Mouse (Mus musculus): ENCODE measurements around the gene Ppp1r14a.

The Ppp1r14a gene

DNA sequence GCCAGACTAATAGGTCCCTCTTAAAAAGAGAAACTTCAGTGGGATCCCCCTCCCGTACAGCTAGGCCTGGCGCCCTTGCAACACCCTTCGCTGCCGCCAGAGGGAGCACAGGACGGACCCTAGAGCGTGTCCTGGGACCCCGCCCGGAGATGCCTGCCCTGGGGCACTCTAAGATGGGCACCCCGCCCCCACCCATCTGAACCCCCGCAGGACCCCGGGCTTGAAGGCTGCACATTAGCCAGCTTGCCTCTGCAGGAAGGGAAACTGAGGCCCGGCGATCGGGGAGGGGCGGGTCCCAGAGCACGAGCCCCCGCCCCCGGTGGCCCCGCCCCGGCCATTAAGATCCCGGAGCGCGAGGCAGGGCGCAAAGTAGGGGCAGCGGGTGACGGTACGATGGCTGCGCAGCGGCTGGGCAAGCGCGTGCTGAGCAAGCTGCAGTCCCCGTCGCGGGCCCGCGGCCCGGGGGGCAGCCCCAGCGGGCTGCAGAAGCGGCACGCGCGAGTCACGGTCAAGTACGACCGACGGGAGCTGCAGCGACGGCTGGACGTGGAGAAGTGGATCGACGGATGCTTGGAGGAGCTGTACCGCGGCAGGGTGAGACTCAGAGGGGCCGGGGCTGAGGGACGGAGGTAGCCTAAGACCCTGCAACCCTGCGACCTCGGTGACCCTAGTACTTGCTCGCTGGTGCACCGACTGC, at the start of gene Ppp1r14a:
Ppp1r14a (plus strand) TSS at position 367 of the 697 bp plus-strand sequence.
- peak; percentile 57 to 68 for DNase-seq (ENCODE audit: low spot score in 2 of 2)

- peak in 1 of 2 experiments; percentile 35 for DNase-seq (ENCODE audit: low spot score in 2 of 2)
Observed at GRCm38 (mm10) chr7:29244732-29245416, 44.2 kb upstream of the Ppp1r14a start.

- DNase-seq (ENCODE audit: low spot score in 2 of 2): no peak
Observed at GRCm38 (mm10) chr7:29246015-29246414, 43.1 kb upstream of the Ppp1r14a start.

DNA sequence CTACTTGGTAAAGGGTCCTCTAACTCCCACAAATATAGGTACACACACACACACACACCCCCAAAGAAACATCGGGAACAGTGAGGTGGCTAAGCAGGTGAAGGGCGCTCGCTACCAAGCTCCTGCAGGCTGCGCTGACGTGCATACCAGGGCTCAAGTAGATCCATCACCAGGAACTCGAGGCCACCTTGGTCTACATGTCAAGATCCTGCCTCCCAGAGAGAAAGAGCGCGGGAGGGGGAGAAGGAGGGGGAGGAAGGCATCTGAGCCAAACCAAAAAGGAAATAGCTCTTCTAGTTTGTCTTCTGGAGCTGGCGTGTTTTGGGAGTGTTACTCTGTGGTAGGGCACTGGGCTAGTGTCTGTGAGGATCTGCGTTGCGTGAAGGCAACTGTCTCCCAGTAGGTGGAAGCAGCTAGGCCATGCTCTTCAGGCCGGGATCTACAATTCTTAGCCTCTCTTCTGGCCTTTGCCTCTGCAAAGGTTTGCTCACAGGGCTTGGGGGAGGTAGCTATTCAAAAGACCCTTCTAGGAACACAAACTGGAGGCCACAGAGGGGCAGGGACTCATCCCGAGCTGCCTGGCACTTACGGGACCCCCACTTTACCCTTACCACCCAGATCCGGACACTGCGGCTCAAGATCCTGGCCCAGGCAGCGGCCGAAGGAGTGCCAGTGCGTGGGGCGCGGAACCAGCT, 42.3 kb upstream of the Ppp1r14a start:
- no peak for DNase-seq (ENCODE audit: low spot score in 2 of 2)

GRCm38 (mm10) chr7:29247314-29247700, 41.8 kb upstream of the Ppp1r14a start:
- peak; percentile 64 to 81 for DNase-seq (ENCODE audit: low spot score in 2 of 2)

DNA sequence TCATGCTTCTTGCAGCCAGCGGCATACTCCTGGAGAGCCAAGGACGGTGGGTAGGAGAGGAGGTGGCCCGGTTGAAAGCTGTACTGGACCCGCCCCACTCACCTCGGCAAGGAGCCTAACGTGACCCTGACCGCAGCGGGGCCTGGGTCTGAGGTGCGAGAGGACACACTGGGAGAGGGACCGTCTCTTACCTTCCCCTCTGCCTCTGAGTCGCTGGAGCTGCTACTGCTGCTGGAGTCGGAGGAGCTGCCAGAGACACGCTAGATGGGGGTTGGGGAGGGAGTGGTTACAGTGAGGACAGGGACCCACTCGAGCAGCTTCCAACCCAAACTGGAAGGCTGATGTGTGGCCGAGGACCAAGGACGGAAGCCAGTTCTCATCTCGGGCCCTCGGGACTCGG, 41.4 kb upstream of the Ppp1r14a start:
- DNase-seq (ENCODE audit: low spot score in 2 of 2): no peak

GRCm38 (mm10) chr7:29248261-29248841, 40.8 kb upstream of the Ppp1r14a start, which contains the start of gene 2200002D01Rik:
Gene 2200002D01Rik, minus strand, starts transcription at chr7:29248466.
- no peak for DNase-seq (ENCODE audit: low spot score in 2 of 2)

- DNase-seq (ENCODE audit: low spot score in 2 of 2): no peak
Observed at GRCm38 (mm10) chr7:29251166-29251565, 37.9 kb upstream of the Ppp1r14a start.

DNA sequence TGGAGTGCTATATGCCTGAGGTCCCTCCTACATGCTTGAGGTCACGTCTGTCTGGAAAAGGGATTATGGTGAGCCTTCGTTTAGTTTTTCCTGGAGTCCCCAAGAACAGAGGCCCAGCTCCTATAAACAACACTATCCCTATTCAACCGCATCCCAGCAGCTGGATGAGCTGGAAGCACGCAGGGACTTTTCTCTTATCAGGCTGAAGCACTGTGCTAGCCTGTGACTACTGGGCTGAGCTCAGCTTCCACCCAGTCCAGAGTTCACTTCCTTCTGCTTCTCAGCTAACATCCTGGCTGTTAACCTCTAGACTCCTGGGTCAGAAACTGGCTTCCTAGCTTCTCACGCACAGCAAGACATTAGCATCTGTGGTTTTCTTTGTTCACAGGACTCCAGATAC, 35.3 kb upstream of the Ppp1r14a start:
- no peak for DNase-seq (ENCODE audit: low spot score in 2 of 2)

GRCm38 (mm10) chr7:29255875-29256274, 33.2 kb upstream of the Ppp1r14a start:
- no peak for DNase-seq (ENCODE audit: low spot score in 2 of 2)

GRCm38 (mm10) chr7:29257368-29257767, 31.7 kb upstream of the Ppp1r14a start:
- DNase-seq (ENCODE audit: low spot score in 2 of 2): no peak

- DNase-seq (ENCODE audit: low spot score in 2 of 2): no peak
Observed at GRCm38 (mm10) chr7:29259781-29260730, 29.1 kb upstream of the Ppp1r14a start.

DNA sequence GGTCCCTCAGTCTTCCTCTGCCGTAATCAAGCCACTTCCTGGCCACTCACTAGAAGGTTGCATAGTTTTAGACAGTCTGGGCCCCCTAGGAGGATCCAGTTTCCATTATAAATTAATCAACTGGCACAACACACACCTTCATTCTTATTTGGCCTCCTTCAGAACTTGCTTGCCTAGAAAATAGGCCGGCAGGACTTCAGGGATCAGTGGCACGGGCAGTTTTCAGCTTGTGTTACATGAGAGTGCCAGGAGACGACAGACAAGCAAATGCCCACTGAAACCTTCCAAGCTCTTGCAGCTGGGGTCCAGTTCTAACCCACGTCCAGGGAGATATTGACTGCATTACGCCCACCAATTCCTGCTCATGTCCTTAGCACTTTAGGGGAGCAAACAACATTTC, 27.0 kb upstream of the Ppp1r14a start:
- DNase-seq (ENCODE audit: low spot score in 2 of 2): no peak

DNA sequence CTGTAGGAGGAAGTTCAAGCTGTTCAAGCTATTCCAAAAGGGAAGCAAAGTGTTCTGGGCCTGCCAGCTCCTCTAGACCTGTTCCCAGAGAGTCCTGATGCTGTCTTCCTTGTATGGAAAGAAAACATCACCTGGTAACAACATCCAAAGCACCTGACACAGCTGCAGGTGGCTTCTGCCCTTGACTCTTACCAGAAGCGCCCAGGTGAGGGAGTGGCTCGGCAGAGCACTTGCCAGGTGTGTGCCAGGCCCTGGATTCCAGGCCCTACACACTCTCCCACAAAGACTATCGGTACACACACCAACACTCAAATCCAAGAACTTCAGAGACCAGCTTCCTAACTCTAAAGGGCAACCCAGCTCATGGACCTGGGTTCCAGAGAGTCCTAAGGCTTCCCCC, 25.3 kb upstream of the Ppp1r14a start:
- no peak for DNase-seq (ENCODE audit: low spot score in 2 of 2)

- DNase-seq (ENCODE audit: low spot score in 2 of 2): no peak
Observed at GRCm38 (mm10) chr7:29265636-29266035, 23.5 kb upstream of the Ppp1r14a start.

DNA sequence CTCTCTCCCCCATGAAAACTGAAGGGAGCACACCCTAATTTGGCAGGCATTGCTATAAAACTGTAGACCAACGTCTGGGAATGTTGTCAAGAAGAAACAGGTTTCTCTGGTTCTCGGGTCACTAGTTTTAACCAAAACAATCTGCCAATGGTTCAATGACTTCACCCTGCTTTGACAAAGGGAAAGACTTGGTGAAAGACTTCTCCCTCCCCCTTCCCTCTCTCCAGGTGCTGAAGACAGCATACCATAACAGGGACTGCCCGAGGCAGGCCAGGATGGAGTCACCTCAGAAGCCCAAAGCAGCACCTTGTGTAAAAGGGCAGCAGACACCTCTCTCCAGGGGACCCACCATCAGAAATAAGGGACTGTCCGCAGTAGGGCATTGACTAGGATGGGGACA, 22.2 kb upstream of the Ppp1r14a start:
- DNase-seq (ENCODE audit: low spot score in 2 of 2): no peak

GRCm38 (mm10) chr7:29270445-29270844, 18.7 kb upstream of the Ppp1r14a start:
- DNase-seq (ENCODE audit: low spot score in 2 of 2): no peak

- DNase-seq (ENCODE audit: low spot score in 2 of 2): no peak
Observed at GRCm38 (mm10) chr7:29271687-29272465, 17.2 kb upstream of the Ppp1r14a start.

DNA sequence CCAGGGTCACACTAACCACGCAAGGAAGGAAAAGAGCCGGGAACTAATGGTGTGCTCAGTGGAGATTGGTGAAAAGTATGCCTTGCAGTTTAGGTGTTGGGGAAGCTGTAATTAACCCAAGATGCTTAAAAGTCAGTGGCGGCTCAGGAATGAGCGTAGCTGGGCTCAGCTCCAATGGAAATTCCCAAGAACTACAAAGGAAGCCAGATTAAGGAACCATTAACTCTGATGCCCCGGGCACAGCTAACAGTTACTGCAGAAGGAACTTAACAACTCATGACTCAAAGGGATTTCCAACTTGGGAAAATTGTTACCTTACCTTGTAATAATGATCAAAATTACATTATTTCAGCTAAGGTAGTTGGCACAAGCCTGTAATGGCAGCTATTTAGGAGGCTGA, 12.4 kb upstream of the Ppp1r14a start:
- no peak for DNase-seq (ENCODE audit: low spot score in 2 of 2)

DNA sequence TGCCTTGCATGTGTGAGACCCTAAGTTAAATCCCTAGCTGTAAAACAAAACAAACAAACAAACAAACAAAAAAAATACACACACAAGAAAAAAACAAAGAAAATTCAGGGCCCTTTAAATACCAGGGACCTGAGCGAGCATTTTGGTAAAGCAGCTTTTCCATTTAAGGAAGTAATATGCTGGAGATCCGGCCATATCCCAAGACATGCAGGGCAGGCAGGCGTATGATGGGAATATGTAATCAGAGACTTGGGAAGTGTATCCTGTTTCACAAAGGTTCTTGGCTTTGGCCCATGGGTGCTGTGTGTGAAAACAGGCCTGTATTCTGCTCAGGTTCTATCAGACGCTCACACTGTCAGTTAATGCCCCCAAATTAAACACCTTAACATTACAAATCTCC, 11.6 kb upstream of the Ppp1r14a start:
- DNase-seq (ENCODE audit: low spot score in 2 of 2): no peak
